Mouse (Mus musculus): ENCODE results near the gene Arfip1.

GRCm38 (mm10) chr3:84468111-84468453 is 114.3 kb downstream of the Arfip1 start:
- TF ChIP-seq POLR2A (IDR thresholded peaks at IDR 0.05; ENCODE audit: insufficient read depth, low read depth, low read length), result no peak
- no peak for TF ChIP-seq CTCF (IDR thresholded peaks at IDR 0.05; ENCODE audit: insufficient read depth, low read depth, low read length)
